Mouse (Mus musculus) lung, postnatal 10 days (tissue): ENCODE results near the gene Zfpl1.

Source experiments
- DNase-seq: peaks from one replicate; pipeline ENCODE4 v3.0.0; 2021

Zfpl1 gene

DNA sequence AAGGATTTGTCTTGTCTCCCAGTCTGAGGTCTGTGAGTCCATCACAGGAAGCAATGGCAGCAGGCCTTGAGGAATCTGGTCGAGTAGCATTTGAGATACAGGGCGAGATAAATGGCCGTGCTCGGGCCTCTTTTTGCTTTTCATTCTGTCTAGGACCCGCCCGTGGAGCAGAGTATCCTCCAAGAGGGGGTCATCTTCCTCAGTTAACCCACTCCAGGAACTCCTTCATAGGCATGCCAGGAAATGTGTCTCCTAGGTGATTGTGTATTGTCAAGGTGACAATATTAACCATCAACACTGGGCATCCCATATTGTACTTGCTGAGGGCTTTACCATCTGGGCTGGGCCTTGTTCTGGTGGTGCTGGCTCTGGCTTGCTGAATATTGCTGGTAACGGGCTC, 9.4 kb upstream of the Zfpl1 start, which contains the start of gene AC131692.1:
AC131692.1 (plus strand) TSS at position 301 of the 400 bp plus-strand sequence.
- no peak for DNase-seq

DNA sequence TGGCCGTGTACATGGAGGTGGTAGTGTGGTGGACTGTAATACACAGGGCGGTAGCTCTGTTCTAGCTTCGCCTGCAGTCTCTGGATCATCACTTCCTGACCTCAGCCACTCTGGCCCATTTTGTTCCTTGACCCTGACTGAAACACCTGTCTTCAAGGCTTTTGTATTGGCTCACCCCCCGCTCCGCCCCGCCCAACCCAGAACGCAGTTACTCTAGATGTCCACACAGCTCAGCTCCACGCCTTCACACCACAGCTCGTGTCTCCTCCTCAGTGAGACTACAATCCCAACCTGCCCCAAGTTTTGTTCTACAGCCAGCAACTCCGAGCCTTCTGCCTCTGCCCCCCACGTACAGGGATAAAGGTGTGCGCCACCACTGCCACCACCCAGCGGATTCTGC, 4.1 kb upstream of the Zfpl1 start:
- no peak for DNase-seq

DNA sequence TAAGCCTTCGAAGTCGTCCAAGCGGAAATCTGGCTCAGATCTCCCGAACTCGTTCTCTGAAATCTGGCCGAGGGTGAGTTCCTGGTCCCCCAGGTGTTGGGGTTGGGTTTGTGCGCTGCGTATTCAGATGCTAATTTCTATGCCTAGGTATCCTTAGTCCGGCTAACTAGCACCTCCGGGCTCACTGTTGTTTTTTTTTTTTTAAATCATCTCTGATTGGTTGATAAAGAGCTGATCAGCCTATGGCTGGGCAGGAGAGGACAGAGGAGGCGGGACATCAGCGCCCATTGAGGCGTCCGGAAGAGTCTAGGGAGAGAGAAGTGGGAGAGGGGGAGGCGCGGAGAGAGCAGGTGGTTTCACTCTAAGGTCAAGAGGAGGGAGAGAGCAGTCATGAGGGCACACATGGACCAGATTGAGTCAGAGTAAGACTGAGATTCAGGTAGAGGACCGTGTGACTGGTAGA, 692 bp upstream of the Zfpl1 start:
- peak; percentile 67 for DNase-seq

DNA sequence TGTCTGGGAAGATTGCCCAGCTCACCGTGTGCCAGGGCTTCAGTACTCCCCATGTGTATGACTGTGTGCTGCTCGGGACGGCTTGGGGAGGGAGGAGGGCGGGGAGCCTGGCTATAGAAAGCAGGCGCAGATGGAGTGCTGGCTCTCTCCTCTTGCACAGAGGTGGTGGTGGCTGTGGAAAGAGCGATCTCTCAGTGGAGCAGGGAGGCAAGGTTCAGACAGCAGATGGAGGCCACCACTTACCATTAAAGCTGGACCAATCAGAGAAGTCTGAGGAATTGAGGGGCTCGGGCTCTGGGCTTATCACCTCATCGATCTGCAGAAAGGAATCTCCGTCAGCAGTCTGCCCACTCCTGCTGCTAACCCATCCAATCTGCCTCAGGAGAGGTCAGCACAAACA, 2.6 kb downstream of the Zfpl1 start, which contains the start of gene Gm28374:
Gm28374 (minus strand) TSS at position 101 of the 400 bp plus-strand sequence.
- no peak for DNase-seq

DNA sequence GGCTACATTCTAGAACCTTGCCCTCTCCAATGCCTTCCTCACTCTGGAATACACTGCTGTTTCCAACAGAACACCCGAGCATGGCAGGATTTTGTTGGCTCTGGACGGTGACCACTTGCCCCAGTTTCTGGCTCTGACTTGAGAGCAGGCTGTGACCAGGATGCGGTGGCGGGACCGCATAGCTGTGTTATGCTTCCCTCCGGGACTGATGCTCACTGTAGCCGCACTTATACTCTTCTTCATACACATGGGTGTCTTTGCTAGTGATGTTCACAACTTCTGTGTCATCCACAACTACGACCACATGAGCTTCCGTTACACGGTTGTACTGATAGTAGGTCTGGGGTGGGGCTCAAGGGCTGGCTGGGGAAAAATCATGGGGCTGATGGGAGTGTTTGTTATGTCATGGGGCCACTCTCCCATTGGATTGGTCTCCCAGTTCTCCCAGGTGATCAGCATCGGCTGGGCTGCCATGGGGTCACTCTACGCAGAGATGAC, 4.7 kb downstream of the Zfpl1 start, which contains the start of gene Tmem262:
Tmem262 (plus strand) TSS at position 51 of the 498 bp plus-strand sequence.
- no peak for DNase-seq

DNA sequence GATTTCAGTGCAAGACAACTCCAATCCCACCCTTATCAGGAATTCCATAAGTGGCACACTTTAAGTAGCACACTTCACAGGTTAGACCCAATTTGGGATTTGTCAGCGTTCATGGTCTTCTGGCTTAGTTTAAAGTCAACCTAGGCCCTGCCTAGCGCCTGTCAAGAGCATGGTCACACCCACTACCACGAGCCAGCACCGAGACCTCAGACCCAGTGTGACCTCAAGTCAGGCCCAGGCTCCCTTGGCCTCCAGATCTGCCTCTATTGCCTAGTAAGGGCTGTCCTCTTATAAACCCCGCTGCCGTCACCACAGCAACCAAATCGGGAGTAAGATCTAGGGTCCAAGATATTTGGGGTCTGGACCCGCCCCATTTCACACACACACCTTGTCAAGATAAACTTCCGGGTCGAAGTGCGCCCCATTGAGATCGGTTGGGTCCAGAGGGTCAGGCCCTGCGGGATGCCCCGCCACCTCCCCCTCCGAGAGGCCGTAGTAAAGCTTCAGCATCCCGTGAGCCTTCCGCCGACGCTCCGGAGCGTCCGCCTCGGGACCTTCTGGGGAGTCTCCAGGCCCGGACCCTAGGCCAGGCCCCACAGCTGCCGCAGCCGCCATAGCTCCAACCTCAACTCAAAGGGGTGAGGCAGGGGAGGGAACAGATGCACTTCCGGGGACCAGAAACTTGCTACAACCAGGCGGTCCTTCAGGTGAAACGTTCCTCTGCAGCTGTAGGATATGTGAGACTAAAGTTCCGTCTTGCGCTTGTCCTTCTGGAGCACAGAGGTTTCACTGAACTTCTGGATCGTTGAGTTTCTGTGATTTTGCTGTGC, 8.0 kb downstream of the Zfpl1 start, which contains the start of gene Vps51:
Vps51 (minus strand) TSS at position 668 of the 830 bp plus-strand sequence.
- peak; percentile 94 for DNase-seq

DNA sequence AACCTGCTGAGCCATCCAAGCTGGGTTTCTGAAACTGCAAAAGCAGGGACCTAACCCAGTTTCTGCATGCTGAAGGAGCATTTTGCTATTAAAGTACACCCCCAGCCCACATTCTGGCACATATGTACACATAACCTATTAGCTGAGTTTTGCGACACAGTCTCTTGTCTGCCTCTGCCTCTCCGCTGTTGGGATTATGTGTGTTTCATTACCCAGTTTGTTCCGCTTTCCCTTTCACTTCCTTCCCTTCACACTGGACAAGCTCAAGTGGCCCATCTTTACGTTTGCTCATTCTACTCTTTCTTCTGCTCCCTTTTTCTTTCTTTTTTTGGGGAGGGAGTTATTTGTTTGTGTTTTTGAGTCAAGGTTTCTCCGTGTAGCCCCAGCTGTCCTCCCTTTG, 10.9 kb downstream of the Zfpl1 start:
- no peak for DNase-seq

DNA sequence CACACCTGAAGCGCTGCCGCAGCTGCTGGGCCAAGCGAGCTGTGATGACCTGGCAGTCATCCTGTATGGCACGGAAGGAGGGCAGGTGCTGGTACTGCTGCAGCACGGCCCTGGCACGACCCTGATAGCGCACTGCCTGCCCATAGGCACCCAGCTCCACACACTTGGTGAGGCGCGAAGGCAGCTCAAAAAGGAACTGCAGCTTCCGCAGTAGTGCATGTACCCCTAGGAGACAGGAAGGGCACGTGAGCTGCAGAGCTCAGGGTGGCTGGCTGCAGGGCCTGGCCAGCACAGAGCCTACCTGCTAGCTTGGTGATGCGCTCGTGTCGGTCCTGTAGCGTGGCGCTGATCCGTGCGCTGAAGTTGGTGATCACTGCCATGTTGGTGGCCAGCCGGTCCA, 13.5 kb downstream of the Zfpl1 start:
- DNase-seq, result no peak

DNA sequence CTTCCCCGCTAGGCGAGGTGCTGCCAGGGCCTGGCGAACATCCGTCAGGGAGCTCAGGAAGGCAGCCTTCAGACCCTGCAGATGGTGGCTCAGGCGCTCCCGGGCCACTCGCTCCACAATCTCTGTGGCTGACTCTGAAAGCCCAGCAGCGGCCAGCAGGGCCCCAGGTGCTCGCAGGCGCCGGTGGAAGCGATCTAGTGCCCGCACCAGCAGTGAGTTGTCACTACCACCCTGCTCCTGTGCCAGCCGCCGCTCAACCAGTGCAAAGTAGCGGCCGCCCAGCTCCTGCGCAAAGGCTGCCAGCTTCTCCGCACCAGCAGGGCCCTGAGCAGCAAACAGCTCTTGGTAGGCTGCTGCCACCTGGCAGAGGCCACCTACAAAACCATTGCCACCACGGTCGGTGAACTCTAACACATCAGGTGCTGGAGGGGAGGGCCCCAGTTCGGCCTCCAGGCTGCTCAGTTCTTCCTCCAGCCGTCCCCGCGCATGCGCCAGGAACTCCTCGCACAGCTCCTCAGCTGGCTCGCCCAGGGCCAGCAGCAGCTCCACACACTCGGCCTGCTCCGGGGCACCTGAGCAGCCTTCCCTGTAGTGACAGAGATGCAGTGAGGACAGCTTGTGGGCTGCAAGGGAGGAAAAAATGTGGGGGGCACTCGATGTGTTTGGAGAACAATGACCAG, 14.0 kb downstream of the Zfpl1 start:
- no peak for DNase-seq

DNA sequence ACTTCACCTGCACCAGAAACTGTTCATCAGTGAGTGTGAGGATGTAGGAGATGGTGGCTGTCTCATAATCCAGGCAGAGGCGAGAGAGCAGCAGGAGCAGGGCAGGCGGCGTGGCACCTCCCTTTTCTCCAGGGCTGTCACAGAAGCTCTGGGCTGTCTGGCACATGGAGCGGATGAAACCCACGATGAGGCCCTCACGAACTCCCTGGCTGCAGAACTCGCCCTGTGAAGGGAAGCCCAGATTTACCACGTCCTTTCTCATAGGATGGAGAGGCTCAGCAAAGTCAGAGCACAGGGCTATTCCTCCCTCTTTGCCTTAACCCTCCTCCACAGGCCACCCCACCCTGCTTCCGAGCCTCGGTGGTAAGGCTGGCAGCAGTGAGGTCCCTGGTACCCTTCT, 14.9 kb downstream of the Zfpl1 start:
- DNase-seq, result no peak

DNA sequence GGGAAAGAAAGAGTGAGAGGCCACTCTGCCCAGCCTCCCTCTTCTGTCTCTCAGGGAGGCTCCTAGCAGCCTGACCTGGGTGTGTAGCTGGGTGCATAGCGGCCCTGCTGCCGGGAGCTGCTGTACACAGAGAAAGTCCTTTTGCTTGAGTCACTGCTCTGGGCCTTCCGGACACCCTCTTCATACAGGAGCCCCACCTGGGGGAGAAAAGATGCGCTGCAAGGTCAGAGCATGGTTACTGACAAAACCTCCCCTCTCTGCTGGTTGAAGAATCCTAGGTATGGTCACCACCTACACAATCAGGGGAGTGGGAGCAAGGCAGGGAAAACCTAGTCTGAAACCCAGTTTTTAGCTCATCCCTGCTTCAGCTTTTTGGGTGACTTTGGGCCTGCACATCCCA, 15.8 kb downstream of the Zfpl1 start:
- DNase-seq, result no peak

DNA sequence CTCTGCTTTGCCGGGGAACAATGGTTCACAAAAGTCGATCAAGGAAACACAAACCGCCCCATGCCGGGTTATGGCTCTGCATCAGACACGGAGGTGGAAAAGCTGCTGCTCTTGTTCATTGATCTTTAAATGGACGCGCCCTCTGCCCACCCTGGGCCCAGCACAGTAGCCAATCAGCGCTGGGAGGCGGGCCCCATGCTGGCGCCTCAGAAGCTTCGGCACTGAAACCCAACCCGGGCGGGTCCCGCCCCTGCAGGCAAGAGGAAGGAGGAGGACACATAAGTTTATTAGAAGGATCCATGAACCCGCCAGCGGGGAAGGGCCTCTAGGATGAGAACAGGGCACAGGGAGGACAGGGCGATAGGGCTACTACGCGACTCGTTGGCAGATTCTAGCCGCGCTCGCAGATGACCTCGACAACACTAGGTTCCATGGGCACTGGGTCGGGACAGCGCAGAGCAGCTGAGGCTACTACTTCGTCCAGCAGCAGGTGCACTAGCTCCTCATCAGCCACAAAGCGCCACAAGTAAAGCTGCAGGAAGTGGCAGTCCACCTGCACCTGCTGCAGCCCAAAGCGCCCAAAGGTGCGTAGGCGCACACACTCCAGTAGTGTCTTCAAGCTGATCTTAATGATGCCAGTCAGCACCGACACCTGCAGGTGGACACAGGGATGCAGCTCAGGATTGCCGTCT, 16.9 kb downstream of the Zfpl1 start, which contains the start of gene Tm7sf2:
Tm7sf2 (minus strand) TSS at position 650 of the 692 bp plus-strand sequence.
- DNase-seq, result peak; percentile 94

DNA sequence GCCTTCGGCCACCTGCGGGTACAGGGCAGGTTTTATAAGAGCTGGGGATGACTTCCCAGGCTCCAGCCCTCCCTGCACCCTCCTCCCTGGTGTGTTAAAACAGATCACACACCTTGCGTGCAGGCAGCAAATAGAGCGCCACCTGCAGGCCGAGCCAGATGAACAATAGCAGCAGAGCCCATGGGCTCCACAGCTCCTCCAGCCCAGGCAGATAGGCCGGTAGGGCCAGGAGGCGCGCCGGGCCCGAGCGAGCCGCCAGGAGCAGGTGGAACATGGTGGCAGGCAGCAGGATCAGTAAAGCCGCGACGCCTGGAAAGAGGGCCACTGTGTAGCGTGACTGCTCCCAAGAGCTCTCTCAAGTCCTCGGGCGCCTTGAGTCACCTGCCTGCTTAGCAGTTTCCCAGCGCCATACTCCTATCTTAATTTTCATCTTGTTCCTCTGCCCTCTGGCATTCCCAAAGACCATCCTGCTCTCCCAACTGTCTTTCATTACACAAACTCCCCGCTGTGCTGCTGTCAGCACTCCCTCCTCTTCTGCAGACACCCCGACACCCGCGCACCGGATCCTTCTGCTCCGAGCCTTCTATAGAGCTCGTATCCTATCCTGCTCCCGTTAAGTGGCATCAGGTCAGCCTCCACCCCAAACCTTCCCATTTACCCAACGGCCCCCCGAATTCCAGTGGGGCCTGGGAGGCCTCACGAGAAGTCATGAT, 17.6 kb downstream of the Zfpl1 start:
- DNase-seq, result peak; percentile 87

DNA sequence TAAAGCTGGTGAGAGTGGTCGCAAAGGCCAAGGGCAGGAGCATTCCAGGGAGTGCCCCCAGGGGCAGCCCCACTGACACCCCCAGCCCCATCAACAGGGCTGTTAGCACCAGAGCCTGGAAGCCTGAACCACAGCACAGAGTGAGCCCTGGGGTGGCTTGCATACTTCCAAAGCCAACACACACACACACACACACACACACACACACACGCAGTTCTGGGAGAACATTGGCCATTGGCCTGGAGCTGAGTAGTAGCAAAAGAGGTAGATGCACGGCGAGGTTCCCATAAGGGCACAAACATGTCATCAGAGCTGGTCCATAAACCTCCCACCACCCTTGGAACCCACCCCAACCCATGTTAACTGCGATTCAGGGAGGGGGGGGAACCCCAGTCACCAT, 18.2 kb downstream of the Zfpl1 start:
- DNase-seq, result no peak

DNA sequence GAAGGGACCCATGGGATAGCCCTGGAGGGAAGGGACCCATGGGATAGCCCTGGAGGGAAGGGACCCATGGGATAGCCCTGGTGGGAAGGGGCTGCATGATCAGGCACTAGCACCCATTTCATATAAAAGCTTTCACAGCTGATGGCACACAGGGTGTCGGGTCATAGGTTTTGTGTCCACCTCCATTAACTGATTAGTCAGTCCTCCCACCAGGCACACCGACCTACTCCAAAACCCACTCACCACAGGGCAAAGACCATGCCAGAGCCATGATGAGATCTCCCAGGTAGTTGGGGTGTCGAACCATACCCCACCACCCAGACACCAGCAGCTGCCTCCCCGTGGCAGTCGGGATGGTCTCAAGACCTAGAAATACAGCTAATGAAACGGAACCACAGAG, 21.7 kb downstream of the Zfpl1 start:
- no peak for DNase-seq

DNA sequence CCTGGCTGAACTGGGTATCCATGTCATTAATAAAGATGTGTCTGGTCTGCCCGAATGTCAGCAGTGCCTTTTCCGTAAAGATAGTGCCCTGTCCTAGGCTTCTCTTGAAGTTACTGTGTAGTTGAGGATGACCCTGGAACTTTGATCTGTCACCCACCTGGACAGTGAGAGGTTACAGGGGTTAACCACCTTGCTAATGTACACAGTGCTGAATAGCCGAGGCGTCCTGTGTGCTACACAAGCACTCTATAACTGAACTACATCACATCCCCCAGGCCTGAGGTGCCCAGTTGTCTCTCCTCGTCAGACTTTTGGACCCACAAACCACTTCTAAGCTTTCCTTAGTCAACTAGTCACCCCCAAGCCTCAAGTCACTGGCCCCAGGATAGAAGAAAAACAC, 22.3 kb downstream of the Zfpl1 start:
- DNase-seq, result no peak

DNA sequence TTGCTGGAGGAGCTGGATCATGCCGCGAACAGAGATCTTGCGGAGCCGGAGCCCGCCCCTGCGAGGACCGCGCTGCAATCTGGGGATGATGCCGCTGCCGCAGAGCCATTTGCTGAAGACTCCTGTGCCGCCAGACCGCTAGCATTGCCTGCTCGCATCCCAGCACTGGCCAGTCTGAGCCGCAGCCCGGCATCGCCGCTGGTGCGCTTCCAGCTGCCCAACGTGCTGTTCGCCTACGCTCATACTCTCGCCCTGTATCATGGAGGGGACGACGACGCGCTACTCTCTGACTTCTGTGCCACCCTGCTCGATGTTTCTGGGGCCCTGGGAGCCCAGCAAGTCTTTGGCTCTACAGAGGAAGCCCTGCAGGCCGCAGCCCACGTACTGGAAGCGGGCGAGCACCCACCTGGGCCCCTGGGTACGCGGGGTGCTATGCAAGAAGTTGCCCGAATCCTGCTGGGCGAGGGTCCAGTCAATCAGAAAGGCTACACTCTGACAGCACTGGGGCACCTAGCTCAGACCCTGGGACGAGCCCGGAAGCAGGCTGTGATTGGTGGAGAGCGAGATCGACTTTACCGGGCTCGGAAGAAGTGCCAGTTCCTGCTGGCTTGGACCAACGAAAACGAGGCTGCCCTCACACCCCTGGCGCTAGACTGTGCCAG, 23.0 kb downstream of the Zfpl1 start:
- DNase-seq, result peak; percentile 58

DNA sequence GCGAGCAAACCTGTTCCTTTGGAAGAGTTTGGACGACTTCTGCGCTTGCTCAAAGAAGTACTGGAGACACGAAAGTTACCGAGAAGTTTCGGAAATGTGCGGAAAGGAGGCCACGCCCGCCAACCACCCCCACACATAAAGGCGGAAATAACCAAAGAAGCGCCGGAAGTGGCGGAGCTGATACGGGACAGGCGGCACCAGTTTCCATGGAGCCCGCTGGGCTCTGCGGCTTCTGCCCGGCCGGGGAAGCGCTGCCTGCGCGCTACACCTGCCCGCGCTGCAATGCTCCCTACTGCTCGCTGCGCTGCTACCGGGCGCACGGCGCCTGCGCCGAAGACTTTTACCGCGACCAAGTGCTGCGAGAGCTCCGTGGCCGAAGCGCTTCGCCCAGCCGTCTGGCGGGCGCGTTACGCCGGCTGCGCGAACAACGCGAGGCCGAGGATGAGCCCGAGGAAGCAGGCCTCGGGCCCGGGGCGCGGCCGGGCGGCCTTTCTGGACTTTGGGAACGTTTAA, 23.7 kb downstream of the Zfpl1 start, which contains the start of gene Znhit2:
Znhit2 (plus strand) TSS at position 172 of the 513 bp plus-strand sequence.
- DNase-seq, result peak; percentile 97

DNA sequence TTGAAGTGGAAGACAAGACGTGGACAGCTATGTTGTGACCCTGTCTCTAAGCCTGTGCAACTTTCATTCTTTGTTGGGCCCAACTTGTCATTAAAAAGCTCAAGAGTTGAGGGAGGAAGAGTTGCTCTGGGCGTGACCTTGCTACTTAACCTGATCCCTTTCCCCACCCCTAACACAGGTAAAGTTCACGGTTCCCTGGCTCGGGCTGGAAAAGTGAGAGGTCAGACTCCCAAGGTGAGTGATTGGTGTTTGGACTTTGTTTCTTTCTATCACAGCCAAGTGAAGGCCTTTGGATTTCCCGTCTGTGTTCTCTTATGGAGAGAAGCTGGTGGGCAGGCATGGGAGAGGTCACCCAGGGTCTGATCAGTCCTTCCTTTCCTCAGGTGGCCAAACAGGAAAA, 25.8 kb downstream of the Zfpl1 start:
- no peak for DNase-seq

DNA sequence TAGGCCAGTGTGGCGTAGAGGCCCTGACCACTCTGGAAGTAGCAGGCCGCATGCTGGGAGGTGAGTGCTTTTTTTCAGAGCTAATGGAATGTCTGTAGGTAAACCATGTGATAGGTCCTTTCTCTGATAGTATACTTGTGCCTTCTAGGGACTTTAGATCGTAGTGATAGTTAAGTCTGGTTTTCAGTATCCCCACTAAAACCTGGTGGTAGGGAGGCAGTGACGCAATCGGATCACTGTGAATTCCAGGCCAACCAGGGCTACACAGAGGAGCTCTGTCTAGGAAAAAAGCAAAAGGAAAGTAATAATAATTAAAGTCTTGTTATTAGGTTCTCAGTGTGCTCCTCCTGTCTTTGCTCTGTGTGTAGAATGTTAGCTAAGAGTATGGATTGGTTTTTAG, 26.2 kb downstream of the Zfpl1 start:
- no peak for DNase-seq

DNA sequence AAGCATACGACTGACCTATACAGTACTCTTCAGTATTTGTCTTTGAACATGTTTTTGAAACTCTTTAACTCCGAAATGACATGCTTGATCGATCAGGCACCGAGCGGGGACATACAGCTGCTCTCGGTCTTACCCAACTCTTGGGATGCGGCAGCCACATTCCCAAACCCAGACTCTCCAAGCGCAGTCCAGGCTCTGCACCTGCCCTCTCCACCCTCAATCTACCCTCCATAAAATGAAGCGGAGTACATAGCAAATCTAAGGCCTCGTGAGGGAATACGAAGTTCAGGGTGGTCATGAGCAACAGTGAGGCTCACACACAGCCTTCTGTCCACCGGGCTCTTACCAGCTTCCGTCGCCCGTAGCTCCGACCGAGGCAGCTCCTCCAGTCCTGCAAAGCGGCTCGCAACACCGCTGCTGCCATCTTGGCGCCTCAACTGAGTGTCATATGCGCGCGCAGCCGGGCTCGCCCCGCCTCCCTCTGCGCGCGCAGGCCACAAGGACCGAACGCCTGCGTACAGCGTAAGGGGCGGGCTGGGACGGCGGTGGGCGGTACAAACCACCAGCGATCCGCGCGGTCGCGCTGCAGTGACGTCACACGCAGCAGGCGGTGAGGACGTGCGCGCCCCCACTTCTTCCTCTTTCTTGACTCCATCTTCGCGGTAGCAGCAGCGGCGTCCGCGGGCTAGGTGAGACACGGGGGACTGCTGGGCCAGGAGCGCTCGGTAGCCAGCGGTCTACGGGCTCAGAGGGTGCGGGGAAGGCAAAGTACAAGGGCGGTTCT, 27.3 kb downstream of the Zfpl1 start, which contains the start of the genes Mrpl49 and Fau:
Mrpl49 (minus strand) TSS at position 473 of the 784 bp plus-strand sequence.
Fau (plus strand) TSS at position 532 of the 784 bp plus-strand sequence.
- peak; percentile 99 for DNase-seq
